Mouse (Mus musculus): Measurements from ENCODE around the gene Mcm6. TPM values are rescaled to one million over a fixed set of nuclear protein-coding genes. Genes with fewer than 3 reads are reported as not detected.

Mcm6 gene
- total and polyA plus RNA-seq, 2 experiments from 2014 or later = 40.5 to 52.4 TPM

DNA sequence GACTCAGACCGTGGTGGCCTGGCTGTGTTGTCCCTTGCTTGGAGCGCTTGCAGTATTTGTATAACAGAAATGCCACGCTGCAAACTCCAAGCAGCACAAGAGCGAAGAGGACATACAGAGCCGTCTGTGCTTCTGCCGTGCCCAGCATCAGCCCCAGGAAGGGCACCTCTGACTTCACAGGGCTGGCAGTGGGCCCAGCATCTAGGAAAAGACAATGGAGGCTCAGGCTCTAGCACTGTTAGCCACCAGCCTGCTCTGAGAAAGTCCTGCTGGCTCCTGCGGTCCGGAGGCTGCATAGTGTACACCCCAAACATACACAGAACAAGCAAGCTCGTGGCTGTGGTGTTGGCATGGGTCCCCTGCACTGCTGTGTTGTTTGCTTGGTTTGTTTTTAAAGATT, 74.3 kb downstream of the Mcm6 start:
- 64% methylated on average over 9 of the region's 9 CpGs for WGBS
- H3K27me3 ChIP-seq (ENCODE audit: insufficient read depth, low read length) = no peaks in the 10 kb centered on the region
- H3K9ac ChIP-seq = no peak overlapping the region
- H3K4me1 ChIP-seq (ENCODE audit: insufficient read depth) = no peaks in the 10 kb centered on the region
- no peak for TF ChIP-seq CTCF (IDR thresholded peaks at IDR 0.05; ENCODE audit: low read depth)
- no peak for ATAC-seq
- no peaks in the 10 kb centered on the region for H3K9me3 ChIP-seq (ENCODE audit: low read length)
- no peak overlapping the region for H3K4me3 ChIP-seq (ENCODE audit: low read depth, low read length)
- no peak overlapping the region for H3K27ac ChIP-seq (ENCODE audit: low read depth, low read length)
- H3K4me2 ChIP-seq (ENCODE audit: low read depth) = no peak overlapping the region
- DNase-seq = no peak
- peaks cover 5% of the 10 kb centered on the region; the same call in 1 of the 2 replicates for H3K36me3 ChIP-seq (ENCODE audit: insufficient read depth)

DNA sequence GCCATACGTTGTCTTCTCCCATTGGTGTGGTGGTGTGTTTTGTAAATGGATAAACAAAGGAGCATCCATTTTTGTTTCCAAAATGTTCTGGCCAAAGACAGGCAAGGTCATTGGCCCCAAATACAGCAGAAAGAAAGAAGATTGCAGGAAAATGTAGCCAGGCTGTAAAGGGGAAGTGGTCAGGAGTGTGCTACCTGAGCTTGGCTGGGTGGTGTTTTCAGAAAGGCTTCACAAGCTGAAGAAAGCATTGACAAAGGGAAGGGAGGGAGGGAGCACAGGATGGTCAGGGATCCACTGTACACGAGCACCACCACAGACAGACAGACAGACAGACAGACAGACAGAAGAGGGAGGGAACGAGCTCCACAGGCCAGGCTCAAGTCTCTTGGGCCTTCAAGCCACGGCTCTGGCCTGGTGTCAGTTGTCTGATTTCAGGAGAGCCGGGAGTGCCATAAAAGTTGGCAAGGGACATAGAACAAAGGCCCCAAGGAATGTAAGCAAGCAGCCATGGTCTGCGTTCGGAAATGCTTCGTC, 75.2 kb downstream of the Mcm6 start:
- Histone ChIP-seq H3K4me3 (ENCODE audit: low read depth, low read length) (no peak overlapping the region), H3K27me3 (ENCODE audit: insufficient read depth, low read length) (no peaks in the 10 kb centered on the region), H3K27ac (ENCODE audit: low read depth, low read length) (no peak overlapping the region), H3K9ac (no peak overlapping the region), H3K4me2 (ENCODE audit: low read depth) (no peak overlapping the region), H3K36me3 (ENCODE audit: insufficient read depth) (peaks cover 13% of the 10 kb centered on the region), H3K4me1 (ENCODE audit: insufficient read depth) (no peaks in the 10 kb centered on the region), H3K9me3 (ENCODE audit: low read length) (no peaks in the 10 kb centered on the region)
- WGBS = 90% methylated on average over 8 of the region's 8 CpGs
- TF ChIP-seq CTCF (IDR thresholded peaks at IDR 0.05; ENCODE audit: low read depth) = no peak
- no peak for ATAC-seq
- no peak for DNase-seq

DNA sequence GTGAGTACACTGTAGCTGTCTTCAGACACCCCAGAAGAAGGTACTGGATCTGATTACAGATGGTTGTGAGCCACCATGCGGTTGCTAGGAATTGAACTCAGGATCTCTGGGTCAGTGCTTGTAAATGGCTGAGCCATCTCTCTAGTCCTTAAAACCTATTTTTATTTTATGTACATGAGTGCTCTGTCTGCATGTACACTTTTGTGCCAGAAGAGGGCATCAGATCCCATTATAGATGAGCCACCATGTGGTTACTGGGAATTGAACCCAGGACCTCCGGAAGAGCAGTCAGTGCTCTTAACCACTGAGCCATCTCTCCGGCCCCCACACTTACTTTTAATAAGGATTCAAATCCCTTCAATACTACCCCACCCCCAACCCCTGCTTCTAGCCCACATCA, 76.5 kb downstream of the Mcm6 start:
- DNase-seq = no peak
- Histone ChIP-seq H3K9me3 (ENCODE audit: low read length) (no peaks in the 10 kb centered on the region), H3K27ac (ENCODE audit: low read depth, low read length) (no peak overlapping the region), H3K4me3 (ENCODE audit: low read depth, low read length) (no peak overlapping the region), H3K9ac (no peak overlapping the region), H3K4me2 (ENCODE audit: low read depth) (no peak overlapping the region), H3K4me1 (ENCODE audit: insufficient read depth) (no peaks in the 10 kb centered on the region), H3K36me3 (ENCODE audit: insufficient read depth) (peaks cover 22% of the 10 kb centered on the region), H3K27me3 (ENCODE audit: insufficient read depth, low read length) (no peaks in the 10 kb centered on the region)
- no peak for ATAC-seq
- 95% methylated on average over 3 of the region's 3 CpGs for WGBS
- TF ChIP-seq CTCF (IDR thresholded peaks at IDR 0.05; ENCODE audit: low read depth) = 0 out of 2 replicates have a peak, but pooled peaks have one; percentile 16

- no peak overlapping the region for H3K9ac ChIP-seq
- no peak overlapping the region for H3K27ac ChIP-seq (ENCODE audit: low read depth, low read length)
- ATAC-seq (no peak), DNase-seq (no peak)
- H3K4me3 ChIP-seq (ENCODE audit: low read depth, low read length) = no peak overlapping the region
- 98% methylated on average over 3 of the region's 3 CpGs for WGBS
- no peak overlapping the region for H3K4me2 ChIP-seq (ENCODE audit: low read depth)
- 0 out of 2 replicates have a peak, but pooled peaks have one; percentile 15 for TF ChIP-seq CTCF (IDR thresholded peaks at IDR 0.05; ENCODE audit: low read depth)
- H3K36me3 ChIP-seq (ENCODE audit: insufficient read depth) = peaks cover 34% of the 10 kb centered on the region
- no peaks in the 10 kb centered on the region for H3K9me3 ChIP-seq (ENCODE audit: low read length)
- no peaks in the 10 kb centered on the region for H3K27me3 ChIP-seq (ENCODE audit: insufficient read depth, low read length)
- H3K4me1 ChIP-seq (ENCODE audit: insufficient read depth) = no peaks in the 10 kb centered on the region
These were observed 77.7 kb downstream of the Mcm6 start for GRCm38 (mm10) chr1:128281753-128282152.

Other genes with a start within 250 kb of the Mcm6 start
- 66.7 and 78.1 TPM in 2 replicates for gene Ubxn4, start 115.7 kb downstream of the Mcm6 start, total RNA-seq (2014; rRNA removed)
- gene Ubxn4, start 115.7 kb downstream of the Mcm6 start, polyA plus RNA-seq (2015; fragmentation: Nextera tagmentation; extraction: Ambion mirVana) = 50.5 and 64.4 TPM in 2 replicates
- gene Lct, start 31.3 kb downstream of the Mcm6 start, total RNA-seq (2014; rRNA removed) = 0.46 and 0.86 TPM in 2 replicates
- gene Lct, start 31.3 kb downstream of the Mcm6 start, polyA plus RNA-seq (2015; fragmentation: Nextera tagmentation; extraction: Ambion mirVana) = 0.11 and 0.35 TPM in 2 replicates
- 90.4 and 101 TPM in 2 replicates for gene Dars, start 57.7 kb upstream of the Mcm6 start, total RNA-seq (2014; rRNA removed)
- gene Dars, start 57.7 kb upstream of the Mcm6 start, polyA plus RNA-seq (2015; fragmentation: Nextera tagmentation; extraction: Ambion mirVana) = 128 and 130 TPM in 2 replicates
- 41.3 and 44.9 TPM in 2 replicates for gene Cxcr4, start 232.6 kb upstream of the Mcm6 start, total RNA-seq (2014; rRNA removed)
- gene Cxcr4, start 232.6 kb upstream of the Mcm6 start, polyA plus RNA-seq (2015; fragmentation: Nextera tagmentation; extraction: Ambion mirVana) = 4.9 and 5.8 TPM in 2 replicates